Mouse (Mus musculus): ENCODE results near the gene Agbl1.

DNA sequence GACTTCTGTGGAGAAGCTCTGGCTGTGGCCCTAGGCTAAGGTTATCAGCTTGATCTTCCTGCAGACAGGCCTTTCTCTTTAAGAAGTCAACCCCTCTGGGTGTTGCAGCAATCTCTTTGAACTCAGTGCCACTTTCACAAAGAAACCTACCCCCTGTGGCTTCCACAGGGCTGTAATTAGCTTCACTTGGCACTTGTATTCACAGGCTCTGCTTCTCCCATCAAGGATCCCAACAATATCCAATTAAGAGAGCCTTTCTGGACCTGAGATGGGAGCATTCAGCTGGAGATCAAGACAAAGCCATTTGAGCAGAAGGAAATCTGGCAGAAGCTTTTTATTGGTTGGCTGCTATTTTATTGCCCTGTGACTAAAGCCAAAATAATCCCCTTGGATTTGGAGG is 208.9 kb downstream of the Agbl1 start:
- TF ChIP-seq CTCF (IDR thresholded peaks at IDR 0.05; ENCODE audit: borderline replicate concordance, insufficient read depth, low read length): no peak
- no peak for TF ChIP-seq POLR2A (IDR thresholded peaks at IDR 0.05; ENCODE audit: low read depth, low read length)

Measured in embryonic fibroblast, embryonic 13.5 days (primary cell).